Comparison of ENCODE assay signal across 8 mouse cellular contexts in the genomic region with DNA sequence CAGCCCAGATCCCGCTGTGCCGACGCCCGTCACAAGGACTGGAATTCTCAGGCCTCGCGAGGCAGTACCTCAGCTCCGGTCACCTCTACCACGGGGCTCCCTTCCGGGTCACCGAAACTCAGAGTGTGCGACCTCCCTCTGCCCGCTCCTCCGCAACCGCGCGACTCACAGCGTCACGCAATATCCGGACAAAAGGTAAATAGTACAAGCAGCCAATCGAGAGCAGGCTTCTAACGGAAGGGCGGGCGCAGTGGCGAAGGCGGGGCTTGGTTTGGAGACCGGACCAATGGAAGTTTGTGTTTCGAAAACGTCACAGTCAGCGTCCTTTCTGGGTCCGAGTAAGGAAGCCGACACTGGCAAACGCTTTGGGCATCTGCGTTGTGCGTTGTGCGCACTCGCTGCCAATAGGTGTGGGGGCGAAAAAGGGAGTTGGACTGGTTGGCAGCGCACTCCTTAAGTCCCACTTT. TPM values are rescaled to one million over a fixed set of nuclear protein-coding genes. Genes with fewer than 3 reads are reported as not detected.
DNase-seq lines count a peak whose midpoint lies in the region; ATAC-seq and TF ChIP-seq lines count a peak whose summit lies in the region.

TSS of gene Ghitm (minus strand) at position 146 of the 467 bp plus-strand sequence.

- H3ac ChIP-seq in C2C12 (ENCODE audit: control insufficient read depth, insufficient read length, low read depth) (peak within 1 kb of the TSS; percentile 96), myocyte (ENCODE audit: control insufficient read depth, insufficient read length) (peak within 1 kb of the TSS; percentile 89)

- H3K4me3 ChIP-seq in C2C12 (ENCODE audit: insufficient read depth, poor library complexity, severe bottlenecking), result peak within 1 kb of the TSS; percentile 82
- H3K4me3 ChIP-seq in erythroblast, embryonic 14.5 days (replicated peaks), result peak within 1 kb of the TSS; percentile 91
- peak within 1 kb of the TSS; percentile 92 for H3K4me3 ChIP-seq in heart, embryonic 11.5 days (ENCODE audit: low read depth, low read length)
- H3K4me3 ChIP-seq in kidney, embryonic 16.5 days (ENCODE audit: low read length), result peak within 1 kb of the TSS; percentile 78
- peak within 1 kb of the TSS; percentile 88 for H3K4me3 ChIP-seq in liver, adult 2 months (ENCODE audit: insufficient read depth, low read depth, low read length)
- H3K4me3 ChIP-seq in myocyte, result peak within 1 kb of the TSS; percentile 86

- peak; percentile 99 for DNase-seq in brain, embryonic 14.5 days (ENCODE audit: low read depth)
- peak; percentile 96 for DNase-seq in liver, adult 2 months (ENCODE audit: extremely low read depth, low read depth, low spot score)
- DNase-seq in splenic B cell, adult 2 months (ENCODE audit: low read depth, low spot score), result peak; percentile 98

- no peak for TF ChIP-seq CTCF in C2C12 (IDR thresholded peaks at IDR 0.05; ENCODE audit: control insufficient read depth, insufficient read depth, insufficient read length)
- no peak for TF ChIP-seq CTCF in brain, embryonic 14.5 days (IDR thresholded peaks at IDR 0.05; ENCODE audit: borderline replicate concordance, extremely low read depth, insufficient read depth, insufficient read length)
- no peak for TF ChIP-seq CTCF in liver, adult 2 months (IDR thresholded peaks at IDR 0.05; ENCODE audit: low read depth, low read length)

- H3K79me2 ChIP-seq in C2C12 (ENCODE audit: control insufficient read depth, insufficient read depth) (peaks cover 35% of the 10 kb centered on the region), myocyte (ENCODE audit: control insufficient read depth, insufficient read depth) (peaks cover 37% of the 10 kb centered on the region)
- peaks cover 5% of the 10 kb centered on the region; the same call in 1 of the 2 replicates for H3K79me2 ChIP-seq in liver, adult 2 months (ENCODE audit: control insufficient read depth, insufficient read depth, low read length)

- H3K36me3 ChIP-seq in C2C12 (ENCODE audit: control insufficient read depth, insufficient read depth), result peaks cover 31% of the 10 kb centered on the region
- H3K36me3 ChIP-seq in erythroblast, embryonic 14.5 days (ENCODE audit: control insufficient read depth), result peaks cover 35% of the 10 kb centered on the region
- peaks cover 4% of the 10 kb centered on the region; the same call in 1 of the 2 replicates for H3K36me3 ChIP-seq in heart, embryonic 11.5 days (ENCODE audit: control insufficient read depth, insufficient read depth, low read length)
- peaks cover 18% of the 10 kb centered on the region; the same call in 1 of the 2 replicates for H3K36me3 ChIP-seq in kidney, embryonic 16.5 days (ENCODE audit: insufficient read depth, low read length)
- H3K36me3 ChIP-seq in liver, adult 2 months (ENCODE audit: control insufficient read depth, insufficient read depth, low read length), result peaks cover 24% of the 10 kb centered on the region; the same call in 1 of the 2 replicates
- peaks cover 19% of the 10 kb centered on the region for H3K36me3 ChIP-seq in myocyte (ENCODE audit: control insufficient read depth, insufficient read depth)
- H3K36me3 ChIP-seq in splenic B cell, adult 2 months (ENCODE audit: control insufficient read depth, insufficient read depth, low read length, poor library complexity, severe bottlenecking), result peaks cover 11% of the 10 kb centered on the region

- no peaks in the 10 kb centered on the region for H3K9me3 ChIP-seq in erythroblast, embryonic 14.5 days (ENCODE audit: control insufficient read depth, low read length)
- H3K9me3 ChIP-seq in heart, embryonic 11.5 days (replicated peaks; ENCODE audit: control insufficient read depth, low read length), result no peaks in the 10 kb centered on the region
- no peaks in the 10 kb centered on the region for H3K9me3 ChIP-seq in kidney, embryonic 16.5 days (ENCODE audit: low read length)

- H3K27me3 ChIP-seq in C2C12 (ENCODE audit: control insufficient read depth, insufficient read depth, insufficient read length), result no peaks in the 10 kb centered on the region
- H3K27me3 ChIP-seq in erythroblast, embryonic 14.5 days (ENCODE audit: control insufficient read depth), result no peaks in the 10 kb centered on the region
- no peaks in the 10 kb centered on the region for H3K27me3 ChIP-seq in heart, embryonic 11.5 days (ENCODE audit: control insufficient read depth, insufficient read depth, low read length)
- no peaks in the 10 kb centered on the region for H3K27me3 ChIP-seq in kidney, embryonic 16.5 days (ENCODE audit: insufficient read depth, low read length)
- no peaks in the 10 kb centered on the region for H3K27me3 ChIP-seq in liver, adult 2 months (ENCODE audit: control insufficient read depth, insufficient read depth, low read length)
- H3K27me3 ChIP-seq in myocyte (ENCODE audit: control insufficient read depth, insufficient read depth, insufficient read length), result no peaks in the 10 kb centered on the region
- no peaks in the 10 kb centered on the region for H3K27me3 ChIP-seq in splenic B cell, adult 2 months (ENCODE audit: control insufficient read depth, insufficient read depth, low read length, poor library complexity, severe bottlenecking)

- peaks cover 27% of the 10 kb centered on the region for H3K79me3 ChIP-seq in C2C12 (ENCODE audit: low read depth)

- H3K4me2 ChIP-seq in heart, embryonic 11.5 days, result peak within 1 kb of the TSS; percentile 77
- peak within 1 kb of the TSS; percentile 71 for H3K4me2 ChIP-seq in kidney, embryonic 16.5 days (replicated peaks; ENCODE audit: low read depth, low read length)
- H3K4me2 ChIP-seq in myocyte (ENCODE audit: low read depth), result peak within 1 kb of the TSS; percentile 83

- under 1% methylated on average over 38 of the region's 38 CpGs for WGBS in heart, embryonic 11.5 days (ENCODE audit: insufficient replicate concordance)
- WGBS in kidney, embryonic 16.5 days, result under 1% methylated on average over 37 of the region's 38 CpGs
- under 1% methylated on average over 38 of the region's 38 CpGs for WGBS in liver, adult 2 months

- peak within 1 kb of the TSS; percentile 93 for H3K27ac ChIP-seq in heart, embryonic 11.5 days (ENCODE audit: low read depth, low read length)
- H3K27ac ChIP-seq in kidney, embryonic 16.5 days (ENCODE audit: low read length), result peak within 1 kb of the TSS; percentile 92
- H3K27ac ChIP-seq in liver, adult 2 months (replicated peaks; ENCODE audit: insufficient read depth, low read depth, low read length), result peak within 1 kb of the TSS; percentile 78

- TF ChIP-seq POLR2A in brain, embryonic 14.5 days (IDR thresholded peaks at IDR 0.05; ENCODE audit: borderline replicate concordance, extremely low read depth, insufficient read depth, insufficient read length, poor library complexity, severe bottlenecking), result peak; percentile 10; the same call in 1 of the 2 replicates
- TF ChIP-seq POLR2A in liver, adult 2 months (IDR thresholded peaks at IDR 0.05; ENCODE audit: extremely low read depth, insufficient read depth, low read length), result peak; percentile 74
- peak; percentile 85 for TF ChIP-seq POLR2A in myocyte (IDR thresholded peaks at IDR 0.05; ENCODE audit: insufficient read length, low read depth)

- ATAC-seq in heart, embryonic 11.5 days (replicated peaks; ENCODE audit: insufficient number of reproducible peaks, low FRiP score, low TSS enrichment), result peak; percentile 99
- peak; percentile 99 for ATAC-seq in kidney, embryonic 16.5 days (ENCODE audit: low FRiP score, low TSS enrichment)

- peaks cover 22% of the 10 kb centered on the region for H3K4me1 ChIP-seq in erythroblast, embryonic 14.5 days (ENCODE audit: control insufficient read depth)
- 0 out of 2 replicates have a peak, but pooled peaks cover 3% of the 10 kb centered on the region for H3K4me1 ChIP-seq in heart, embryonic 11.5 days (ENCODE audit: control insufficient read depth, insufficient read depth, low read length)
- H3K4me1 ChIP-seq in kidney, embryonic 16.5 days (ENCODE audit: insufficient read depth, low read length), result peaks cover 7% of the 10 kb centered on the region
- peaks cover 6% of the 10 kb centered on the region for H3K4me1 ChIP-seq in liver, adult 2 months (ENCODE audit: control insufficient read depth, insufficient read depth, low read length)

- H3K9ac ChIP-seq in heart, embryonic 11.5 days (ENCODE audit: low read depth, low read length), result peak within 1 kb of the TSS; percentile 96
- peak within 1 kb of the TSS; percentile 78 for H3K9ac ChIP-seq in kidney, embryonic 16.5 days (replicated peaks; ENCODE audit: low read length)
- peak within 1 kb of the TSS; percentile 87 for H3K9ac ChIP-seq in liver, adult 2 months (ENCODE audit: low read depth, low read length)

TF ChIP-seq in C2C12, 6 proteins besides CTCF, POLR2A, EP300 and RAD21:
- TF ChIP-seq MAX (IDR thresholded peaks at IDR 0.05) (peak; percentile 52), MYOG (IDR thresholded peaks at IDR 0.05; ENCODE audit: control insufficient read depth, extremely low read depth, insufficient read length) (no peak)

TF ChIP-seq in myocyte, 11 proteins besides CTCF, POLR2A, EP300 and RAD21:
- TF ChIP-seq USF1 (IDR thresholded peaks at IDR 0.05; ENCODE audit: low read depth), result no peak
- no peak for TF ChIP-seq REST (IDR thresholded peaks at IDR 0.05; ENCODE audit: insufficient read depth, insufficient read length)
- TF ChIP-seq TCF12 (IDR thresholded peaks at IDR 0.05; ENCODE audit: insufficient read depth, poor library complexity, severe bottlenecking), result no peak
- TF ChIP-seq TCF3 (IDR thresholded peaks at IDR 0.05; ENCODE audit: insufficient read length, low read depth), result no peak
- peak; percentile 73 for TF ChIP-seq SRF (IDR thresholded peaks at IDR 0.05; ENCODE audit: control insufficient read depth, insufficient read length, low read depth)
- no peak for TF ChIP-seq MAX (IDR thresholded peaks at IDR 0.05; ENCODE audit: low read depth)
- peak in 1 of 3 experiments; percentile 22 for TF ChIP-seq MYOG (IDR thresholded peaks at IDR 0.05; ENCODE audit: control insufficient read depth in 1 of 3, insufficient read depth in 1 of 3, insufficient read length in 2 of 3, low read depth in 2 of 3)
- TF ChIP-seq MYOD1 (IDR thresholded peaks at IDR 0.05; ENCODE audit: control insufficient read depth in 1 of 3, insufficient read length in 2 of 3, low read depth in 2 of 3), result peak in 1 of 3 experiments; percentile 20
- TF ChIP-seq E2F4 (IDR thresholded peaks at IDR 0.05; ENCODE audit: insufficient read depth), result peak; percentile 1
- peak; percentile 90 for TF ChIP-seq POLR2AphosphoS2 (IDR thresholded peaks at IDR 0.05; ENCODE audit: insufficient read length, low read depth)
- TF ChIP-seq CEBPB (IDR thresholded peaks at IDR 0.05; ENCODE audit: insufficient read depth, poor library complexity, severe bottlenecking), result no peak

RNA-seq across cellular contexts. Expression of gene Ghitm, which starts in this region (rescaled TPM):
- 152 TPM for polyA plus RNA-seq in C2C12 (2012; fragmentation: generic; extraction: Trizol)
- 78.0 and 81.1 TPM in 2 replicates for polyA plus RNA-seq in brain, embryonic 14.5 days (2012; rRNA removed)
- polyA plus RNA-seq in erythroblast, embryonic 14.5 days (2012), result 7.7 and 9.1 TPM in 2 replicates
- polyA plus RNA-seq in heart, embryonic 11.5 days (2014; fragmentation: Nextera tagmentation; extraction: Ambion mirVana), result 317 and 376 TPM in 2 replicates
- 259 and 277 TPM in 2 replicates for polyA plus RNA-seq in kidney, embryonic 16.5 days (2015; fragmentation: Nextera tagmentation; extraction: Ambion mirVana)
- total RNA-seq in liver, adult 2 months (2014; rRNA removed), result 228 and 240 TPM in 2 replicates
- 161 and 173 TPM in 2 replicates for polyA plus RNA-seq in liver, adult 2 months (2012; rRNA removed)
- 396 TPM for polyA plus RNA-seq in myocyte (2012; fragmentation: generic; extraction: Trizol)

Comparison
In these comparisons a context has a peak if more than half of its experiments do, and no peak if none do; other contexts are left out.
1. Peak in every context shown above with its lines: DNase-seq, ATAC-seq, H3K4me3 ChIP-seq and H3K27ac ChIP-seq.
2. POLR2A ChIP-seq: peak in every context shown above with its lines; median percentile 85 in myocyte; 74 in liver, adult 2 months; 10 in brain, embryonic 14.5 days.